Mouse (Mus musculus): ENCODE measurements at regions not wholly inside any gene's neighbourhood (a gene's known extent, or its start where the extent isn't known, plus 50 kb on each side); places are given as distances from the start of the nearest gene placed in this dataset.
A peak's percentile ranks its signal among the peaks of the same experiment; 100 is the strongest.

GRCm38 (mm10) chr9:91654071-91654470 is 288.5 kb upstream of the Zic1 start:
- Histone ChIP-seq H3K4me2 (ENCODE audit: low read depth, low read length) (no peak overlapping the region), H3K36me3 (ENCODE audit: insufficient read depth, low read length) (no peaks in the 10 kb centered on the region), H3K9me3 (ENCODE audit: low read length) (no peaks in the 10 kb centered on the region), H3K9ac (replicated peaks; ENCODE audit: low read length) (no peak overlapping the region), H3K27ac (no peak overlapping the region), H3K4me1 (ENCODE audit: insufficient read depth, low read length) (no peaks in the 10 kb centered on the region), H3K27me3 (ENCODE audit: insufficient read depth, low read length) (no peaks in the 10 kb centered on the region), H3K4me3 (ENCODE audit: low read length) (no peak overlapping the region)
- 33% methylated on average over 4 of the region's 4 CpGs for WGBS
- TF ChIP-seq CTCF (IDR thresholded peaks at IDR 0.05; ENCODE audit: low read depth), result peak; percentile 66
- ATAC-seq (no peak), DNase-seq (ENCODE audit: low spot score) (peak; percentile 77)

- WGBS, result 53% methylated on average over 8 of the region's 8 CpGs
- H3K9me3 ChIP-seq (ENCODE audit: low read length), result no peaks in the 10 kb centered on the region
- no peak overlapping the region for H3K4me2 ChIP-seq (ENCODE audit: low read depth, low read length)
- no peak for TF ChIP-seq CTCF (IDR thresholded peaks at IDR 0.05; ENCODE audit: low read depth)
- no peaks in the 10 kb centered on the region for H3K27me3 ChIP-seq (ENCODE audit: insufficient read depth, low read length)
- ATAC-seq (peak; percentile 32; the same call in 1 of the 2 replicates), DNase-seq (ENCODE audit: low spot score) (peak; percentile 60)
- H3K36me3 ChIP-seq (ENCODE audit: insufficient read depth, low read length), result no peaks in the 10 kb centered on the region
- H3K9ac ChIP-seq (replicated peaks; ENCODE audit: low read length), result no peak overlapping the region
- H3K27ac ChIP-seq, result no peak overlapping the region
- no peak overlapping the region for H3K4me3 ChIP-seq (ENCODE audit: low read length)
- H3K4me1 ChIP-seq (ENCODE audit: insufficient read depth, low read length), result no peaks in the 10 kb centered on the region
Observed at GRCm38 (mm10) chr9:91652384-91653100, 286.9 kb upstream of the Zic1 start.

GRCm38 (mm10) chr9:91610401-91610800 is 244.8 kb upstream of the Zic1 start:
- no peak overlapping the region for H3K4me2 ChIP-seq (ENCODE audit: low read depth, low read length)
- DNase-seq (ENCODE audit: low spot score) (no peak), ATAC-seq (no peak)
- no peak overlapping the region for H3K27ac ChIP-seq
- TF ChIP-seq CTCF (IDR thresholded peaks at IDR 0.05; ENCODE audit: low read depth), result no peak
- no peak overlapping the region for H3K9ac ChIP-seq (replicated peaks; ENCODE audit: low read length)
- no peaks in the 10 kb centered on the region for H3K4me1 ChIP-seq (ENCODE audit: insufficient read depth, low read length)
- no peaks in the 10 kb centered on the region for H3K9me3 ChIP-seq (ENCODE audit: low read length)
- H3K27me3 ChIP-seq (ENCODE audit: insufficient read depth, low read length), result no peaks in the 10 kb centered on the region
- no peaks in the 10 kb centered on the region for H3K36me3 ChIP-seq (ENCODE audit: insufficient read depth, low read length)
- 82% methylated on average over 2 of the region's 2 CpGs for WGBS
- H3K4me3 ChIP-seq (ENCODE audit: low read length), result no peak overlapping the region

- no peaks in the 10 kb centered on the region for H3K27me3 ChIP-seq (ENCODE audit: insufficient read depth, low read length)
- H3K9me3 ChIP-seq (ENCODE audit: low read length), result no peaks in the 10 kb centered on the region
- H3K27ac ChIP-seq, result no peak overlapping the region
- H3K9ac ChIP-seq (replicated peaks; ENCODE audit: low read length), result no peak overlapping the region
- ATAC-seq (peak; percentile 97), DNase-seq (ENCODE audit: low spot score) (peak; percentile 73)
- H3K4me2 ChIP-seq (ENCODE audit: low read depth, low read length), result peak overlapping the region; percentile 28
- H3K36me3 ChIP-seq (ENCODE audit: insufficient read depth, low read length), result no peaks in the 10 kb centered on the region
- no peaks in the 10 kb centered on the region for H3K4me1 ChIP-seq (ENCODE audit: insufficient read depth, low read length)
- no peak for TF ChIP-seq CTCF (IDR thresholded peaks at IDR 0.05; ENCODE audit: low read depth)
- no peak overlapping the region for H3K4me3 ChIP-seq (ENCODE audit: low read length)
- 43% methylated on average over 10 of the region's 10 CpGs for WGBS
Observed at GRCm38 (mm10) chr9:91609457-91610166, 244.0 kb upstream of the Zic1 start.

GRCm38 (mm10) chr9:91601740-91602139 is 236.1 kb upstream of the Zic1 start:
- ATAC-seq (no peak), DNase-seq (ENCODE audit: low spot score) (no peak)
- H3K27me3 ChIP-seq (ENCODE audit: insufficient read depth, low read length), result no peaks in the 10 kb centered on the region
- TF ChIP-seq CTCF (IDR thresholded peaks at IDR 0.05; ENCODE audit: low read depth), result no peak
- H3K4me2 ChIP-seq (ENCODE audit: low read depth, low read length), result no peak overlapping the region
- H3K4me1 ChIP-seq (ENCODE audit: insufficient read depth, low read length), result no peaks in the 10 kb centered on the region
- no peaks in the 10 kb centered on the region for H3K36me3 ChIP-seq (ENCODE audit: insufficient read depth, low read length)
- WGBS, result 68% methylated on average over 6 of the region's 6 CpGs
- H3K9me3 ChIP-seq (ENCODE audit: low read length), result peaks cover 5% of the 10 kb centered on the region; the same call in 1 of the 2 replicates
- H3K9ac ChIP-seq (replicated peaks; ENCODE audit: low read length), result no peak overlapping the region
- no peak overlapping the region for H3K27ac ChIP-seq
- no peak overlapping the region for H3K4me3 ChIP-seq (ENCODE audit: low read length)

- no peak for TF ChIP-seq CTCF (IDR thresholded peaks at IDR 0.05; ENCODE audit: low read depth)
- H3K9ac ChIP-seq (replicated peaks; ENCODE audit: low read length), result no peak overlapping the region
- DNase-seq (ENCODE audit: low spot score) (no peak), ATAC-seq (no peak)
- H3K36me3 ChIP-seq (ENCODE audit: insufficient read depth, low read length), result no peaks in the 10 kb centered on the region
- H3K4me3 ChIP-seq (ENCODE audit: low read length), result no peak overlapping the region
- H3K27ac ChIP-seq, result no peak overlapping the region
- H3K9me3 ChIP-seq (ENCODE audit: low read length), result no peaks in the 10 kb centered on the region
- H3K27me3 ChIP-seq (ENCODE audit: insufficient read depth, low read length), result no peaks in the 10 kb centered on the region
- H3K4me2 ChIP-seq (ENCODE audit: low read depth, low read length), result no peak overlapping the region
- H3K4me1 ChIP-seq (ENCODE audit: insufficient read depth, low read length), result no peaks in the 10 kb centered on the region
- WGBS, result 56% methylated on average over 4 of the region's 4 CpGs
Observed at GRCm38 (mm10) chr9:91591915-91592314, 226.3 kb upstream of the Zic1 start.

GRCm38 (mm10) chr9:91588756-91589155 is 223.1 kb upstream of the Zic1 start:
- H3K9ac ChIP-seq (replicated peaks; ENCODE audit: low read length), result no peak overlapping the region
- no peaks in the 10 kb centered on the region for H3K27me3 ChIP-seq (ENCODE audit: insufficient read depth, low read length)
- no peaks in the 10 kb centered on the region for H3K4me1 ChIP-seq (ENCODE audit: insufficient read depth, low read length)
- TF ChIP-seq CTCF (IDR thresholded peaks at IDR 0.05; ENCODE audit: low read depth), result no peak
- H3K27ac ChIP-seq, result no peak overlapping the region
- ATAC-seq (no peak), DNase-seq (ENCODE audit: low spot score) (no peak)
- H3K36me3 ChIP-seq (ENCODE audit: insufficient read depth, low read length), result no peaks in the 10 kb centered on the region
- H3K9me3 ChIP-seq (ENCODE audit: low read length), result no peaks in the 10 kb centered on the region
- H3K4me2 ChIP-seq (ENCODE audit: low read depth, low read length), result no peak overlapping the region
- no peak overlapping the region for H3K4me3 ChIP-seq (ENCODE audit: low read length)
- 65% methylated on average over 6 of the region's 6 CpGs for WGBS

All from hindbrain, postnatal 0 days (tissue).